Mouse (Mus musculus) 3134 (cell line): ENCODE measurements around the gene Tmem39b.
"Not testable (repeated sequence)": the region's sequence is repeated elsewhere in the genome, so short reads cannot be mapped to it uniquely, and the experiment has no call there.

ENCODE experiments used
- DNase-seq: peaks from one replicate; pipeline ENCODE4 v3.0.0-alpha.2; 2011; ENCODE audit warnings: low spot score; ENCODE audit not compliant: insufficient read length; ENCODE audit errors: extremely low read depth

Tmem39b gene

GRCm38 (mm10) chr4:129696158-129696985, at the start of gene Tmem39b:
TSS of gene Tmem39b (minus strand) at chr4:129696838.
- peak; percentile 84 for DNase-seq

GRCm38 (mm10) chr4:129746106-129746505, 49.5 kb upstream of the Tmem39b start:
- DNase-seq: no peak

DNA sequence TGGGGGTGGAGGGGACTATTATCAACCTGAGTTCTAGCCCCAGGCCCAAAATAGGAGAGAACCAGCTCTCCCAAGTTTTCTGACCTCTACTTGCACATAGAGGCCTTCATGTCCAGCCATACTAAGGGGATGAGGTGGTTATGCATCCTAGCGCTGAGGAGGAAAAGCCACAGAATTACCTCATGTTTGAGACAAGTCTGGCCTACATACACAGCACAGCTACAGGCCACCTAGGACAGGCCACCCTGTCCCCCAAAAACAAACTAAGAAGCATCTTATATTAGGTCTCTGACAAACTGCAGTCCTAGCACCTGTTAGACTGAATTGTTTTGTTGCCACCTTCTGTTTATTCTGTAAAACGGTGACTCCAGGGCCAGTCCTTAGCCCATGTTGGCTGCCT, 46.9 kb upstream of the Tmem39b start:
- DNase-seq: no peak

DNA sequence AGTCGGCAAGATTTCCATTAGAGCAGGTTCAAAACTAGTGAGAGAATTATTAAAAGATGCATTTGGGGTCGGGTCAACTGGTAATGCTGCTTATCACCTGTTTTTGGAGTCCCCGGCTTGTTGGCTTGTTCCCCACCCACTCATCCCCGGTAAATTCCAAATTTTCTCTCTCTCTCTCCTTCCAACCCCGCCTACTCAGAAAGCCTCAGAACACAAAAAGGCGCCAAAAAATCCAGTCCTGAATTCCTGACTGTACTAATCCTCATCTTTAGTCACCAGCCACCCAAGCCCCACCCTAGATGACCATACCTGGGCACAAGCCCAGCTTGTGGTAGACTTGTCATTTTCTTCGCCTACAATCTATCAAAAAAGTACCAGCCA, 46.4 kb upstream of the Tmem39b start:
- peak; percentile 77 for DNase-seq

- peak; percentile 98 for DNase-seq
These were observed 45.8 kb upstream of the Tmem39b start, which contains the start of gene Khdrbs1 for GRCm38 (mm10) chr4:129742232-129743009. TSS of gene Khdrbs1 (minus strand) at chr4:129742303.

DNA sequence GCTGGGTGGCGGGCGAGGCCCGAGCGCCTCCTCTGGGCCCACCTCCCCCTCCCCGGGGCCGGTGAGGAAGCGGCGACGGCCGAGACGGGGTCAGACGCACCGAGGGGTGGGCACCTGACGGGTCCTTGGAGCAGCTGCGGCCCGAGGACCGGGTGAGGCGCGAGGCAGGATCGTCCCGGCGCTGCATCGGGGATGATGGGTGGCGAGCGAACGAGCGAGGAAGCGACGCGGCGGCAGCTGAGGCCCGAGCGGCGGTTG, 45.3 kb upstream of the Tmem39b start:
- DNase-seq: no peak

- peak; percentile 69 for DNase-seq
These were observed 44.8 kb upstream of the Tmem39b start for GRCm38 (mm10) chr4:129741251-129741973.

DNA sequence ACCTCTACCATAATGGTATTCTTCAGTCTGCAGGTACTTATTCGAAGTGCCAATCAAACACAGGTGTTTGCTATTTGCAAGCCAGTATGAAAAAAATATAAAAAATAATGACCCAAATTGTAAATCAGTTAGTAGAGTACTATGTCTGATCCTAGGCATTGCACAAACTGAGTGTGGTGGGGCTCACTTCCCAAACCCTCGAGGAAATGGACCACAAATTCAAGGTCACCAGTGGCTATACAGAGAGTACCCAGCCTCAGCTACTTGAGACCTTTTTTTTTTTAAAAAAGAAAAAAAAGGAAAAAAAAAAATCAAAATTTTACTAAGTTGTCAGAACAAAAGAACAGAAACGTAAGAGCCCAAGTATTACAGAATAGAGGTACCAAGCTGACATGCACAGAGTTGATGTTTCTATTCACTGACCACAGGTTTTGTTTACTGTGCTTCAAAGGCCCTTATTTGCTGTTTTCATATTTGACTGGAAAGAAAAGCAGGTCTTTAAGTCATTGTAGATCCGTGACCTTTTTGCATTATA, 42.5 kb upstream of the Tmem39b start:
- DNase-seq: no peak

DNA sequence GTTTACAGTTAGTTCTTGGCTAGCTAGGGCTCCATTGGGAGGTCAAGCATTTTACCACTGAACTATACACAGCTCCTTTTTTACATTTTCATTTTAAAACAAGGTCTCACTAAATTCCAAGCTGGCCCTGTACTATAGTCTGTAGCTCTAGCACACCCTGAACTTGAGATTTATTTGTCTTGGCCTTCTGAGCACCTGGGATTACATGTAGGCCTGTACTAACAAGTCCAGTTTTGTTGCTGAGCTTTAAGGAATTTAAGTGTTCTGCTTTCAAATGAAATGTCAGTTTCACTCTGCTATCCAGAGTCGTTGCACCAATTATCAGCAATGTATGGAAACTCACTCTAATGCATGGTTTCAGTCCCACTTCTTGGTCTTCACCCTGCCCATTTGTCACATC, 39.5 kb upstream of the Tmem39b start:
- DNase-seq: no peak

DNA sequence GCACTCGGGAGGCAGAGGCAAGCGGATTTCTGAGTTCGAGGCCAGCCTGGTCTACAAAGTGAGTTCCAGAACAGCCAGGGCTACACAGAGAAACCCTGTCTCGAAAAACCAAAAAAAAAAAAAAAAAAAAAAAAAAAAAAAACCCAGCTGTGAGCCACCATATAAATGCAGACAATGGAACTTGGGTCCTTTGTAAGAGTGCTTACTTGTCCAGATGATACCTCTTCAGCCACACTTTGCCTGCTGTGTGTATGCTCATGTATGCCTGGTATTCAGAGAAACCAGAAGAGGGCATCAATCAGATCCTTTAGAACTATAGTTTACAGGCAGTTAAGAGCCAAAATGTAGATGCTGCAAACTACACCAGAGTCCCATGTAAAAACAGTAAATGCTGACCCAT, 38.8 kb upstream of the Tmem39b start:
- DNase-seq: not testable (repeated sequence)

GRCm38 (mm10) chr4:129731423-129731822, 34.8 kb upstream of the Tmem39b start:
- no peak for DNase-seq

- DNase-seq: no peak
These were observed 19.7 kb upstream of the Tmem39b start for GRCm38 (mm10) chr4:129716310-129716709.

GRCm38 (mm10) chr4:129709486-129710129, 13.0 kb upstream of the Tmem39b start:
- DNase-seq: no peak

DNA sequence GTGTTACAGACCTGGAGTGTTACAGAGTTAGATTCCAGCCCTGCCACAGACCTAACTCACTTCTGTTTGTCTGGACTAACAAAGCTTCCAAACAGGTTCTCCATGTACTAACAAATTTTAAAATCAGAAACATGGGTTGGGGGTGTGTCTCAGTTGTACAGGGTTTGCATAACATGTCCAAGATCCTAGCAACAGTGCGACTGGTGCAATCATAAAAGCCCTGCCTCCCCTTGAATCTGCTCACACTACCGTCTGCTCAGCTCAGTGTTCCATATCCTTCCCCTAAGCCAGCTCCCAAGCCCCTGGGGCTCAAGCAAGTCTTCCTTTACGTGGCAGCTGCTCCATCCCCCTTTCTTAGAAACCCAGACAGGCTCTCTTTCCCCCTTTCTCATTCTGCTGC, 10.1 kb upstream of the Tmem39b start:
- DNase-seq: no peak

- DNase-seq: peak; percentile 23
These were observed 5.8 kb upstream of the Tmem39b start for GRCm38 (mm10) chr4:129702454-129702853.

DNA sequence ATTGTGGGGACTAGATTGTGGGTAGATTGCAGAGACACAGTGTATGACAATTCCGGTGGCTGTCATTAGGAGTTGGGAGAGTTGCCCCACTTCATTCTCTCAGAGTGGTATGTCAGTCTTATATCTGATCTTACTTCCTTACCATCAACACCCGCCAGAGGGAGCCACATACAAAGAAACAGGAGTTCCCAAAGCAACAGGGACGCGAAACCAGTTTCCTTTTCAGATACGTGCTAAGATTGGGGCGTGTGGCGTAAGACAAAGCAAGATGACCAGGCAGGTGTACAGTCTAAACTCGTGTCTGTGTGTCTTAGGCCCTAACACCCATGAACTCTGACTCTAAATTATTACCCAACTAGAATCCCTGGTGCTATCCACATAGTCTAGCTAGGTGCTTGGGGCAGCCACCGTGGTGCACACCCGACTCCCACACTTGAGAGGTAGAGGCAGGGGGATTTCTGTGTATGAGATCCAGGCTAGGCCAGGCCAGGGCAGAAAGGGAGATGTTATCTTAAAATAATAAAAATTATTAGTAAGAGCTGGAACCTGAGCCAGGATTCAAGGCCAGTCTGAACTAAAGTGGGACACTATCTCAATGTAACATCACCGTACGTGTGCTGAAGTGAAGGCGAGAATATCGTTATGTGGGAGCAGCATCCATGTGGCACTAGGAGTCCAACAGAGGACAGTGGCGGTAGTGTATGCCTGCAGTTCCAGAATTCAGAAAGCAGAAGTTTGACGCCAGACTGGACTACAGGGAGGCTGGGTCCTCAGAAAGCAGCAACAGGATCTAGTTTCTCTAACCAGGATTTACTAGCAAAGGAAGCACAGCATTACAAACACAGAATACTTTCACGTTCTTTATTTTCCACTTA, 5.1 kb upstream of the Tmem39b start:
- peak; percentile 20 for DNase-seq

GRCm38 (mm10) chr4:129700661-129701060, 4.0 kb upstream of the Tmem39b start:
- DNase-seq: not testable (repeated sequence)

DNA sequence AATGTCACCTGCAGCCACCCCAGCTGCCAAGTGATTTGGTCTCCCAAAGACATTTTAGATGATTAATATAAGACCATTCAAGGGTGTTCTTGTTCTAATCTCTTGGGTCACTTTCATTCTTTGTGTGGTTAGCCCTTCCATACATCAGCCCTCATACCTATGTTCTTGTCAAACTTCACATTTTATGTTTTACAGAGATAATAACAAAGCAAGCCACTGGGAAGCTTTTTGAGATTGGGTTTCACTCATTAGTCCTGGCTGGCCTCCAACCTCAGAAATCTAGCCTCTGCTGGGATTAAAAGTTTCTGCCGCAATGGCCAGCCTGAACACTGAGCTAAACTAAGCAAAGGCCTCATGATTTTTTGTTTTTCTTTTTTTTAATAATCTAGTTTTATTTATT, 3.6 kb upstream of the Tmem39b start:
- no peak for DNase-seq

DNA sequence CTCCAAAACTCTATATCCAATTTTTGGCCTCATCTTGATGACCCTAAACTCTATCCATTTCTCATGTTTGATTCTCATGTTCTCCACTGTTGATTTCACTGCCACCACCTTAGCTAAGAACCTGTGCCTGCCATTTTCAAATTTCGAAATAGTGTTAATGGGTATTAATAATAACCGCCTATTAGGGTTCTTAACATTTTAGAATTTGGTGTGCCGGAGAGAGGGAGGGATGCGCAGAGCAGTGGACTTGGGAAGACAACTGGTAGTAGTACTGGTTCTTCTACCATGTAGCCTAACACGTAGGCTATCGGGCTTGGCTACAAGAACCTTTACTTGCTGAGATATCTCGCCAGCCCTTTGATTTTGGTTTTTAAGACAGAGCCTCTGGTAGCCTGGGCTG, 553 bp upstream of the Tmem39b start:
- DNase-seq: no peak

GRCm38 (mm10) chr4:129695815-129696157, 852 bp downstream of the Tmem39b start:
- no peak for DNase-seq
